Mouse (Mus musculus) mouse embryonic stem cell (cell line): ENCODE data around the gene Pbx2.
"Not testable (repeated sequence)": the region's sequence is repeated elsewhere in the genome, so short reads cannot be mapped to it uniquely, and the experiment has no call there.

Experiments
- in situ Hi-C, 2 experiments: fragments of 300-500 bp; cut with MboI; formaldehyde crosslinking; loops; 1 replicate in 1 of 2; 3 replicates in 1 of 2; pipeline ENCODE4 v1.14.3; 2019 to 2020; ENCODE audit warnings: low sequenced_read_pairs in 2 of 2, low pct_unique_long_range_greater_than_20kb in 1 of 2, mixed read lengths in 1 of 2; ENCODE audit not compliant: unreplicated experiment in 1 of 2

Pbx2 gene

GRCm38 (mm10) chr17:34591029-34591993, at the start of gene Pbx2:
Gene Pbx2 (plus strand): TSS chr17:34591266.
- in situ Hi-C loops: no loop called here

- in situ Hi-C loops: not testable (repeated sequence)
Observed at GRCm38 (mm10) chr17:34543567-34543966, 47.5 kb upstream of the Pbx2 start.

GRCm38 (mm10) chr17:34546797-34547196, 44.3 kb upstream of the Pbx2 start:
- in situ Hi-C loops: no loop called here

GRCm38 (mm10) chr17:34547601-34548000, 43.5 kb upstream of the Pbx2 start:
- in situ Hi-C loops: no loop called here

- in situ Hi-C loops: no loop called here
Observed at GRCm38 (mm10) chr17:34549156-34549555, 41.9 kb upstream of the Pbx2 start.

- in situ Hi-C loops: loop anchor here in 1 of 2 experiments (10.0 kb wide), 1 partner anchor 105 kb away; no protein-coding TSS in a partner anchor
Observed at GRCm38 (mm10) chr17:34549843-34550242, 41.2 kb upstream of the Pbx2 start.

- in situ Hi-C loops: loop anchor here in 1 of 2 experiments (10.0 kb wide), 1 partner anchor 111 kb away; no protein-coding TSS in a partner anchor
Observed at GRCm38 (mm10) chr17:34555483-34555882, 35.6 kb upstream of the Pbx2 start.

- in situ Hi-C loops: loop anchor here in 1 of 2 experiments (10.0 kb wide), 1 partner anchor 112 kb away; no protein-coding TSS in a partner anchor
Observed at GRCm38 (mm10) chr17:34556406-34556805, 34.7 kb upstream of the Pbx2 start.

- in situ Hi-C loops: loop anchor here in 1 of 2 experiments (10.0 kb wide), 1 partner anchor 113 kb away; no protein-coding TSS in a partner anchor
Observed at GRCm38 (mm10) chr17:34557411-34557810, 33.7 kb upstream of the Pbx2 start.

GRCm38 (mm10) chr17:34559116-34559515, 31.9 kb upstream of the Pbx2 start:
- in situ Hi-C loops: loop anchor here in 1 of 2 experiments (10.0 kb wide), 1 partner anchor 114 kb away; no protein-coding TSS in a partner anchor

- in situ Hi-C loops: loop anchor here in 1 of 2 experiments (10.0 kb wide), 1 partner anchor 115 kb away; no protein-coding TSS in a partner anchor
Observed at GRCm38 (mm10) chr17:34559895-34560294, 31.2 kb upstream of the Pbx2 start.

- in situ Hi-C loops: no loop called here
Observed at GRCm38 (mm10) chr17:34560438-34560837, 30.6 kb upstream of the Pbx2 start.

- in situ Hi-C loops: no loop called here
Observed at GRCm38 (mm10) chr17:34561200-34561599, 29.9 kb upstream of the Pbx2 start.

GRCm38 (mm10) chr17:34562595-34562994, 28.5 kb upstream of the Pbx2 start:
- in situ Hi-C loops: no loop called here

GRCm38 (mm10) chr17:34563354-34563753, 27.7 kb upstream of the Pbx2 start:
- in situ Hi-C loops: no loop called here

GRCm38 (mm10) chr17:34564003-34564421, 27.1 kb upstream of the Pbx2 start, which contains the start of gene Notch4:
Gene Notch4 (plus strand): TSS chr17:34564268.
- in situ Hi-C loops: no loop called here

GRCm38 (mm10) chr17:34564796-34565195, 26.3 kb upstream of the Pbx2 start:
- in situ Hi-C loops: no loop called here

- in situ Hi-C loops: no loop called here
Observed at GRCm38 (mm10) chr17:34567311-34567710, 23.8 kb upstream of the Pbx2 start.

GRCm38 (mm10) chr17:34568421-34568820, 22.6 kb upstream of the Pbx2 start:
- in situ Hi-C loops: no loop called here
